Mouse (Mus musculus) MEL (cell line): ENCODE measurements around the gene Ankrd54. TPM values are rescaled to one million over a fixed set of nuclear protein-coding genes. Genes with fewer than 3 reads are reported as not detected.

Source experiments
- DNase-seq: peaks from one replicate; pipeline ENCODE4 v3.0.0; 2011; ENCODE audit warnings: low read depth, low spot score
- H3K27ac ChIP-seq: 2 replicates; pipeline ENCODE4 v1.5.1; 2012; ENCODE audit warnings: low read depth, mild to moderate bottlenecking, control low read depth, low read length, moderate library complexity; ENCODE audit not compliant: control insufficient read depth
- H3K27me3 ChIP-seq, 2 experiments: fragments of 150-350 bp in 1 of 2; sonication (generic) in 1 of 2; 2 replicates each; pipeline ENCODE4 v1.6.1; 2012; ENCODE audit warnings: low read length in 2 of 2, mild to moderate bottlenecking in 2 of 2, improper control_type of control experiment in 1 of 2, moderate library complexity in 1 of 2; ENCODE audit not compliant: insufficient read depth in 2 of 2, control insufficient read depth in 1 of 2
- H3K36me3 ChIP-seq, 2 experiments: 2 replicates each; pipeline ENCODE4 v1.6.1; 2012 to 2014; ENCODE audit warnings: low read length in 2 of 2, improper control_type of control experiment in 1 of 2, inconsistent platforms in 1 of 2, mild to moderate bottlenecking in 1 of 2; ENCODE audit not compliant: insufficient read depth in 2 of 2, control insufficient read depth in 1 of 2
- H3K4me1 ChIP-seq, 2 experiments: fragments of 150-350 bp in 1 of 2; sonication (generic) in 1 of 2; 2 replicates each; pipeline ENCODE4 v1.6.1; 2012; ENCODE audit warnings: low read length in 2 of 2, improper control_type of control experiment in 1 of 2, mild to moderate bottlenecking in 1 of 2; ENCODE audit not compliant: insufficient read depth in 2 of 2, control insufficient read depth in 1 of 2
- H3K4me3 ChIP-seq, 2 experiments: fragments of 150-350 bp in 1 of 2; sonication (generic) in 1 of 2; 2 replicates each; pipeline ENCODE4 v1.5.1; 2012; ENCODE audit warnings: low read depth in 2 of 2, low read length in 2 of 2, mild to moderate bottlenecking in 2 of 2, moderate library complexity in 2 of 2, control low read depth in 1 of 2, improper control_type of control experiment in 1 of 2; ENCODE audit not compliant: control insufficient read depth in 1 of 2, insufficient read depth in 1 of 2
- H3K79me2 ChIP-seq: 2 replicates; pipeline ENCODE4 v1.6.1; 2012; ENCODE audit warnings: mild to moderate bottlenecking, low read length, moderate library complexity; ENCODE audit not compliant: control insufficient read depth, poor library complexity, insufficient read depth
- H3K9ac ChIP-seq: 2 replicates; pipeline ENCODE4 v1.6.1; 2012; ENCODE audit warnings: low read depth, mild to moderate bottlenecking, control low read depth, low read length, moderate library complexity; ENCODE audit not compliant: control insufficient read depth, poor library complexity, severe bottlenecking
- H3K9me3 ChIP-seq: fragments of 150-350 bp; sonication (generic); replicated peaks from 2 replicates; pipeline ENCODE4 v1.6.1; 2012; ENCODE audit warnings: mild to moderate bottlenecking, low read length, improper control_type of control experiment, moderate library complexity; ENCODE audit not compliant: insufficient read depth
- BHLHE40 ChIP-seq: IDR thresholded peaks from 2 replicates; pipeline ENCODE4 v1.6.1; 2012; ENCODE audit warnings: low read depth, mild to moderate bottlenecking, inconsistent platforms, low read length, improper control_type of control experiment, borderline replicate concordance
- CHD1 ChIP-seq: IDR thresholded peaks from 2 replicates; pipeline ENCODE4 v1.6.1; 2012; ENCODE audit warnings: low read depth, mild to moderate bottlenecking, inconsistent platforms, low read length, improper control_type of control experiment
- CTCF ChIP-seq, 3 experiments: IDR thresholded peaks in 2 of 3; conservative IDR thresholded peaks in 1 of 3; 2 replicates each; pipeline ENCODE4 v1.5.1; 2011 to 2012; ENCODE audit warnings: low read length in 3 of 3, low read depth in 2 of 3, mild to moderate bottlenecking in 2 of 3, improper control_type of control experiment in 1 of 3, inconsistent platforms in 1 of 3, mixed read lengths in 1 of 3, moderate library complexity in 1 of 3; ENCODE audit not compliant: control insufficient read depth in 1 of 3, insufficient read depth in 1 of 3, poor library complexity in 1 of 3, severe bottlenecking in 1 of 3
- E2F4 ChIP-seq: IDR thresholded peaks from 2 replicates; pipeline ENCODE4 v1.6.1; 2011; ENCODE audit warnings: low read depth, low read length, improper control_type of control experiment, borderline replicate concordance
- ELF1 ChIP-seq: IDR thresholded peaks from 2 replicates; pipeline ENCODE4 v1.6.1; 2014; ENCODE audit warnings: low read depth, mild to moderate bottlenecking, inconsistent platforms, low read length, improper control_type of control experiment, moderate library complexity
- ETS1 ChIP-seq: IDR thresholded peaks from 2 replicates; pipeline ENCODE4 v1.6.1; 2012; ENCODE audit warnings: low read depth, mild to moderate bottlenecking, inconsistent platforms, low read length, improper control_type of control experiment, moderate library complexity
- GATA1 ChIP-seq: IDR thresholded peaks from 2 replicates; pipeline ENCODE4 v1.6.1; 2011; ENCODE audit warnings: low read depth, low read length, improper control_type of control experiment
- JUND ChIP-seq: IDR thresholded peaks from 2 replicates; pipeline ENCODE4 v1.6.1; 2011; ENCODE audit warnings: low read depth, mild to moderate bottlenecking, improper control_type of control experiment, low read length
- MAX ChIP-seq: IDR thresholded peaks from 2 replicates; pipeline ENCODE4 v1.6.1; 2011; ENCODE audit warnings: low read length, improper control_type of control experiment
- MEF2A ChIP-seq: IDR thresholded peaks from 2 replicates; pipeline ENCODE4 v1.6.1; 2014; ENCODE audit warnings: low read depth, mild to moderate bottlenecking, inconsistent platforms, low read length, improper control_type of control experiment; ENCODE audit not compliant: poor library complexity, insufficient replicate concordance, severe bottlenecking; ENCODE audit errors: extremely low read depth
- MXI1 ChIP-seq: IDR thresholded peaks from 2 replicates; pipeline ENCODE4 v1.6.1; 2011; ENCODE audit warnings: mild to moderate bottlenecking, low read depth, low read length, improper control_type of control experiment
- MYC ChIP-seq: IDR thresholded peaks from 2 replicates; pipeline ENCODE4 v1.6.1; 2011; ENCODE audit warnings: low read depth, mild to moderate bottlenecking, low read length, improper control_type of control experiment, moderate library complexity
- POLR2AphosphoS2 ChIP-seq: IDR thresholded peaks from 2 replicates; pipeline ENCODE4 v1.6.1; 2011; ENCODE audit warnings: low read length, improper control_type of control experiment
- SIN3A ChIP-seq: IDR thresholded peaks from 2 replicates; pipeline ENCODE4 v1.6.1; 2012; ENCODE audit warnings: low read length, improper control_type of control experiment, inconsistent platforms
- TAL1 ChIP-seq: IDR thresholded peaks from 2 replicates; pipeline ENCODE4 v1.6.1; 2012; ENCODE audit warnings: mild to moderate bottlenecking, inconsistent platforms, low read length, moderate library complexity, mixed read lengths
- TCF12 ChIP-seq: IDR thresholded peaks from 2 replicates; pipeline ENCODE4 v1.6.1; 2014; ENCODE audit warnings: low read depth, mild to moderate bottlenecking, inconsistent platforms, low read length, improper control_type of control experiment, moderate library complexity
- USF1 ChIP-seq: IDR thresholded peaks from 2 replicates; pipeline ENCODE4 v1.6.1; 2014; ENCODE audit warnings: low read depth, mild to moderate bottlenecking, inconsistent platforms, low read length, improper control_type of control experiment, moderate library complexity
- ZNF384 ChIP-seq: IDR thresholded peaks from 2 replicates; pipeline ENCODE4 v1.6.1; 2012; ENCODE audit warnings: low read depth, mild to moderate bottlenecking, inconsistent platforms, low read length, improper control_type of control experiment
- polyA plus RNA-seq, 2 experiments: library from polyadenylated mRNA; stranded (reverse) in 1 of 2; unstranded in 1 of 2; fragments of >175 nt in 1 of 2; fragments of >200 nt in 1 of 2; gene quantifications; 2 replicates each; pipeline versions ENCODE4 v1.2.1 to v1.2.4; 2012; ENCODE audit warnings: low replicate concordance in 2 of 2, low read depth in 1 of 2; ENCODE audit not compliant: insufficient read length in 2 of 2, insufficient read depth in 1 of 2, missing spikeins in 1 of 2
- total RNA-seq: library from RNA; depleted of rRNA; stranded (reverse); fragments of 300-350 nt; gene quantifications from 2 replicates; pipeline ENCODE4 v1.2.3, GENCODE M21; 2012

Ankrd54 gene
- total and polyA plus RNA-seq, 3 experiments: 42.3 to 62.2 TPM; not detected in 1

DNA sequence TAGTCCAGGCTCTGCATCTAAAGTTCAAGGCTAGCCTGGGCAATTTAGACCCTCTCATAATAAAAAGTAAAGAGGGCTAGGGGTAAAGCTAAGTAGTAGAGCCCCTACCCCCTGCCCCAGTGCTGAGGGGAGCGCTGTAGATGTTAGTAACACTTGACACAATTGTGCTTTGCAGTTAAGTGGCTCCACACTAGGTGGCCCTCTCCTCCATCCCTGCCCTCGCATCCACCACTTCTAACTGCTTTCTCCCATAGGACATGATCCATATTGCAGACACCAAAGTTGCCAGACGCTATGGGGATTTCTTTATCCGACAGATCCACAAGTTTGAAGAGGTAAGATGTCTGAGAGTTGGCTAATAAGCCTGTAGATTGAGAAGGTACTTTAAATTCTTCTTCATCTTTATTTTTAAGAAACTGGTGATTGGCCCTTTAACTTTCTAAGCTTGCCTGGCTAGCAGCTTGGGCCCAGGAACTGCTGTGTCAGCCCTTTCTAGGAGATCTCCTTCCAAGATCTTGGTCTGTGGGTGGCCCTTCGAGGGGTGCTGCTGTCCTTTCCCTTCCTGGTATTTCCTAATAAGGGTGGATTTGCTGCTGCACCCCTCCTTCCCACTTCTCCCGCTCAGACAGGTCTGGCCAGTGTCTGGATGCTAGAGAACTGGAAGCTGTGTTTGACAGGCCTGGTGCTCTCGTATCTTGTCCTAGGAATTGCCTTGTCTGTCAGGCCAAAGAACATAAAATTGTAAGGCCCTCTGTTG is 30.6 kb upstream of the Ankrd54 start:
- Histone ChIP-seq H3K27ac (no peak overlapping the region), H3K9ac (no peak overlapping the region), H3K36me3 (peaks cover 2 to 17% of the 10 kb centered on the region in 2 experiments; a peak in 3 of 4 replicates), H3K9me3 (no peaks in the 10 kb centered on the region), H3K4me3 (no peak overlapping the region), H3K27me3 (no peaks in the 10 kb centered on the region), H3K79me2 (peaks cover 2% of the 10 kb centered on the region; the same call in 1 of the 2 replicates), H3K4me1 (peaks cover 0 to 3% of the 10 kb centered on the region in 2 experiments; a peak in 1 of 4 replicates)
- TF ChIP-seq E2F4 (no peak), CTCF (IDR thresholded peaks at IDR 0.05 in 2 of 3, conservative IDR thresholded peaks at IDR 0.05 in 1 of 3; ENCODE audit: control insufficient read depth in 1 of 3, insufficient read depth in 1 of 3, low read depth in 2 of 3, low read length in 3 of 3, poor library complexity in 1 of 3, severe bottlenecking in 1 of 3) (peak; percentile 10 to 34 (median 22); a peak in 3 of 6 replicates), MEF2A (no peak)
- no peak for DNase-seq

DNA sequence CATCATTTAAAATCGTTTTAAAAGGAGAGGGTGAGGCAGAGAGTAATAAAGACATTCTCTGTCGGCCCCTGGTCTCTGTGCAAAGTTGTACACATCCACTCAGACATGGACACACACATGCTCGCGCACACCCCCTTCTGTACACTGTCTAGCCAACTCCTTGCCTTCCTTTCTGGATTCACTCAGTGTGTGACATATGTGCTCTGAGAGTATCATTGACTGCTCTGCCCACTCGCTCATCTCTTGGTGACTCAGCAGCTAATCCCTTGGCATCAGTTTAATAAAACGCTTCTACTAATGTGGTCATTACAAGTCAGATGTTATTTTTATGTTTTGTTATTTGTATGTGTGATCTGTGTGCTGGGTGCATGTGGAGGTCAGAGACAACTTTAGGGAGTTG is 29.6 kb upstream of the Ankrd54 start:
- H3K4me3 ChIP-seq: no peak overlapping the region
- DNase-seq: no peak
- no peak overlapping the region for H3K9ac ChIP-seq
- H3K27ac ChIP-seq: no peak overlapping the region
- H3K36me3 ChIP-seq: peaks cover 2 to 22% of the 10 kb centered on the region in 2 experiments; a peak in 3 of 4 replicates
- peaks cover 2% of the 10 kb centered on the region; the same call in 1 of the 2 replicates for H3K79me2 ChIP-seq
- H3K9me3 ChIP-seq: no peaks in the 10 kb centered on the region
- no peaks in the 10 kb centered on the region for H3K4me1 ChIP-seq
- no peaks in the 10 kb centered on the region for H3K27me3 ChIP-seq
- TF ChIP-seq CHD1 (no peak), POLR2AphosphoS2 (no peak), MYC (no peak)

- peaks cover 9 to 26% of the 10 kb centered on the region in 2 experiments for H3K36me3 ChIP-seq
- peaks cover 29% of the 10 kb centered on the region for H3K79me2 ChIP-seq
- no peak overlapping the region for H3K4me3 ChIP-seq
- no peak overlapping the region for H3K9ac ChIP-seq
- H3K9me3 ChIP-seq: no peaks in the 10 kb centered on the region
- no peak for DNase-seq
- H3K27me3 ChIP-seq: no peaks in the 10 kb centered on the region
- TF ChIP-seq TAL1 (no peak), CHD1 (no peak), MAX (no peak), BHLHE40 (no peak), ZNF384 (no peak), MYC (no peak), MXI1 (no peak), USF1 (no peak), ETS1 (no peak), ELF1 (no peak), POLR2AphosphoS2 (no peak), SIN3A (no peak), TCF12 (no peak), GATA1 (no peak), JUND (no peak)
- no peak overlapping the region for H3K27ac ChIP-seq
- H3K4me1 ChIP-seq: peaks cover 0 to 13% of the 10 kb centered on the region in 2 experiments; a peak in 2 of 4 replicates
Observed at GRCm38 (mm10) chr15:79079567-79079966, 16.9 kb upstream of the Ankrd54 start.
